Mouse (Mus musculus) spleen, adult 12 weeks (tissue): ENCODE data around the gene Creg2.
"Not testable (repeated sequence)": the region's sequence is repeated elsewhere in the genome, so short reads cannot be mapped to it uniquely, and the experiment has no call there.

ENCODE experiments used
- DNase-seq: peaks from one replicate; pipeline ENCODE4 v3.0.0; 2022; ENCODE audit warnings: low spot score

The Creg2 gene

DNA sequence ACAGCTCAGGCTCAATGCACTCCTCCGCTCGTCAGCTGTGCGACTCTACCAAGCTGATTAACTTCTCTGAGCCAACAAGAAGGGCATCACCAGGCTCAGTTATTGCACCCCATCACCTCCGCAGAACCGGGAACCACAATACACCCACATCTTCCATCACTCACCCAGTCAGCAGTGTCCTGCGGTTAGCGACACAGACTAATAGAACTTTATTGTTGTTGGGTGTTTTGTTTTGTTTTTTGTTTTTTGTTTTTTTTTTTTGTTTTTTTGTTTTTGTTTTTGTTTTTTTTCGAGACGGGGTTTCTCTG is at the start of gene Creg2:
Creg2 (minus strand) TSS at position 234 of the 308 bp plus-strand sequence.
- no peak for DNase-seq

DNA sequence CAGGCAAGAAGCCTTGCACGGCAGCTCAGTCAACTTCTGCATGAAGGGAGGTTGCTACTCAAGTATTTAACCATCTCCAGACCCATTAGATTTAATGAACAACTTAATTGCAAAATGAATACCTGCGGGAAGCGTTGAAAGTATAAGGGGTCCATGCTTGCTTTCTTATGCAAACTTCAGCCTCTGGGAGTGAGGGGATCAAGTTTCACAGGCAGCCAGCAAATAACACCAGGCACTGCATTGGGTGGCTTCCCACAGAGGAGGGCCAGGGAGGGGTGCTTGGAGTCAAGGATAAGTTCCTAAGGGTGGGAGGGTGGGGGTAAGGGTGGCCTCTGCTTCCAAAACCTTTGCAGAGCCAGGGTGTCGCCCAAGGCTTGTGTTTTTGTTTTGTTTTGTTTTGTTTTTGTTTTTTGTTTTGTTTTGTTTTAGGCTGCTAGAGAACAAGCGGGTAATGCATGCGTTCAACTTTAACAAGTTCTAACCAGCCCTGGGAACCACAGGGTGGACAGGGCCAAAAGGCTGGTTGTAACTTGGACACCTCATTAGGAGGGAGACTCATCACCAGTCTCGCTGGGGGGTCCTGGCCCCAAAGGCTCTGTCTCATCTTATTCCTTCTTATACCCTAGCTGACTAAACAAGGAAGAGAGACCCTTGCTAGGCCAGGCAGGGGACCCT is 49.5 kb upstream of the Creg2 start:
- DNase-seq = no peak

DNA sequence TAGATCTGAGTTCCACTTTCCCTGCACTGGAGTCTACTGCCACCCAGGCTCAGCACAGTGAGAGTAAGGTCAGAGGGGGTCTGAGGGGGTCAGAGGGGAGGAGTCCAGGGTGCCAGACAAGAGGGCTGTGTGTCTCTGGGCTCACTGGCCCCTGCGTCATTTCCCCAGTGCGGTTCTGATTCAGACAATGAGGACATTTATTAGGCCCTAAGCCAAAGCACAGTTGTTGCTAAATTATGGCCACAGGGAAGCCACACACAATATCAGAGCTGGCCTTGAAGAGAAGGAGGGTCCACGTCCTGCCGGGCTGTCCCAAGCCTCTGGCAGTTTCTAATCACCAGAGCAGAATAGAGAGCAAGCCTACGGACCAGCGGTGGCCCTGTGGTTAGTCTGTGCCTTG is 47.2 kb upstream of the Creg2 start:
- no peak for DNase-seq

DNA sequence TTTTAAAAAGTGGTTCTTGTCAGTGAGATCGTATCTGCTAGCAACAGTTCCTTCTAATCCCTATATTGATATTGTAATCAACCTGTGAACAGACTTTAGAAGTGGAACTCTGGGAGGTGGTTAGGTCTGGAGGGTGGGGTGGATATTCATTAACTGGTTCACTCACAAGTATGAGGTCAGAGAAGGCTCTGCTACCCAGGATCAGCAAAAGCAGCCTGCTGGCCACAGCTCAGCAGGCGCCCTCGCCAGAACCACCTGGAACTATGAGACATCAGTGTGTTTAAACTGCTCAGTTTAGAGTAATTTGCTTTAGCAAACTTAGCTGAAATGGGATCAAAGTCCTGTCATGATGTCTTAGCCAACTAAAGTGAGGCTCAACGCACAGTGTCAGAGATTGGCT is 43.9 kb upstream of the Creg2 start:
- no peak for DNase-seq

DNA sequence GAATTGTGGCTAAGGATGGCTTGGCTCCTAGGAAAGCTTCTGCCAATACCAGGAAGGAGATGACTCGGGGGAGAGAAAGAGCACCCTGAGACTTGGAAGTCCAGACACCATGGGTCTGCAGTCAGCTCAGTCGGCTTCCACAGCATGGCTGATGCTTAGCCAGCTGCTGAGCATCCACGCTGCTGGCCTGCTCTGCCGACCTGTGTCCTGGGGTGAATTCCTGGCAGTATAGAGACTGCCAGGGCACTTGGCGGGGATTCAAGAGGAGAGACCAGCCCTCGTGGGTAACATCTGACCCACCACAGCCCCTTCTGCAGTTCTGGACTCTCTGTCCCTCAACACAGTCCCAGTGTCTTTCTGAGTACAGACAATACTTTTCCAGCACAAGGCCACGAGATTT is 43.5 kb upstream of the Creg2 start:
- no peak for DNase-seq

DNA sequence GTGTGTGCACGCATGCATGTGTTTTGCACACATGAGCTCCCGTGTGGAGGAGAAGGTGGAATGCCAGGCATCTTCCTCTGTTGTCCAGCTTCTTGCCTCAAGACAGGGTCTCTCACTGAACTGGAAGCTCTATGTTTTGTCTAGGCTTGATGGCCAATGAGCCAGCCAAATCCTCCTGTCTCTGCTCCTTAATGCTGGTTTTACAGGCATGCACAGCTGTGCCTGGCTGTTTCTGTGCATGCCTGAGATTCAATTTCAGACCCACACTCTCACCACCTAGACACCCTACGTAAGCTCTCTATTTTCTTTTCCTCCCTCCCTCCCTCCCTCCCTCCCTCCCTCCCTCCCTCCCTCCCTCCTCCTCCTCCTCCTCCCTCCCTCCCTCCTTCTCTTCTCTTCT is 40.7 kb upstream of the Creg2 start:
- DNase-seq = no peak

DNA sequence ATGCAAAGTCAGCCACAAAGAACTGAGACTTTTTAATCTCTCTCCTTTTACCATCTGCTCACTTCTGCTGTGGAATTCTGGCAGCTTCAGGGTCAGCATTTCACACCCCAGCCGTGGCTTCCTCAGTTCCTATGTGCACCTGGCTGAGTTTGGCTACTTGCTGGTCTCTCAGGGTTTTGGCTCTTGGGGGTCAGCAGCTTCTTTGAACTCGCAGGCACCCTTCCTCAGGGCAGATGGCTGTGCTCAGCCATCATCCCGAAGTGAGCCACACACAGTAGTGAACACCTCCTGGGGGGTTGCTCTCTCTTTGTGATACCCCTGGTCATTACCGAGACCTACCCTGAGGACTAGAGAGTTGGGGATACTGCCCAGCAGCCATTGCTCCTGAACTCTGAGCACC is 39.8 kb upstream of the Creg2 start:
- DNase-seq = no peak

DNA sequence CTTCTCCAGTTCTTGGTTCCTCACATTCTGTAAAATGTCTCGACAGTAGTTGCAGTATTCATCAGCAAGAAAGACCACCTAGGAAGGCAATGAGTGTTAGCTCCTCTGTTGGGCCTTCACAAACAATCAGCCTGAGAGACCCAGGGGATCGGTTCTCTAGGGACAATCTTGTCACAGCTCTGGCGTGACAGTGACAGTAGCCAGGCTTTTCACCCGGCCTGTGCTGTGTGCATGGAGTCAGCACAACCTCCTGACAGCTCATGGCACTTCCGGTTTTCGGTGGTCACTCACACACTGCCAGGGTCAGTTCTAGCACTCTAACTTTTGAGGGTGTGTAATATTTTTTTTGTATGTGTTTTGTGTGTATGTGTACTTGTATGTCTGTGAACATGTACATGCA is 37.3 kb upstream of the Creg2 start:
- no peak for DNase-seq

DNA sequence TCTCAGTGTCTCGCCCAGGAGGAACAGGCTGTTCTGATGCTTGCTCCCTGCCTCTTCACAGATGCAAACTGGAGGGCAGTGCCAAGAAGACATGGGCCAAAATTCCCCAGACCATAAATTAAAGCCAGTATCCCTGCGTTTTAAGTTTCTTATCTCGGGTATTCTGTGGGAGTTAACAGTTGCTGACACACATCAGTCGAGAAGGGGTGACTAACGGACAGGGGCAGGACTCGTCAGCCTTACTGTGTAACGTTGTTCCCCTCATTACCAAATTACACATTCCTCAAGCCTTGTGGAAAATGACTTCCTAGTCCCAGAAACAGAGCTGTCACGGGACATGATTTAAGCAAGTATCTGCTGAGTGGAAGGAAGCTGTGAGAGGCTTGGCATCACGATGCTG is 36.0 kb upstream of the Creg2 start:
- DNase-seq = no peak

DNA sequence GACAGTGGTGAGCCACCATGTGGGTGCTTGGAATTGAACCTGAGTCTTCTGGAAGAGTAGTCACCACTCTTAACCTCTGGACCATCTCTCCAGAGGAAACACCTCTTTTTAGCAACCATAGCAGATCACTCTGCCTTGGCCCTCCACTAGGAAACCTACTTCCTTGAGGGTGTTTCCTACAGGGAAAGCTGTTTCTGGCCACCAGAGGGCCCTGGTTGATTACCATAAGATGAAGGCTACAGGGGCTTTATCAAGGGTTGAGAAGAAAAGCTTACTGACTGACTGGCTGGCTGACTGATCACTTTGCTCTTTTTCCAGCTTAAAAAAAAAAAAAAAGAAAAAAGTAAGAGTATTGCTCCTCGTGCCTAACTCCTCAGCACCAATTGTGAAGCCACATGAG is 34.6 kb upstream of the Creg2 start:
- DNase-seq = no peak

DNA sequence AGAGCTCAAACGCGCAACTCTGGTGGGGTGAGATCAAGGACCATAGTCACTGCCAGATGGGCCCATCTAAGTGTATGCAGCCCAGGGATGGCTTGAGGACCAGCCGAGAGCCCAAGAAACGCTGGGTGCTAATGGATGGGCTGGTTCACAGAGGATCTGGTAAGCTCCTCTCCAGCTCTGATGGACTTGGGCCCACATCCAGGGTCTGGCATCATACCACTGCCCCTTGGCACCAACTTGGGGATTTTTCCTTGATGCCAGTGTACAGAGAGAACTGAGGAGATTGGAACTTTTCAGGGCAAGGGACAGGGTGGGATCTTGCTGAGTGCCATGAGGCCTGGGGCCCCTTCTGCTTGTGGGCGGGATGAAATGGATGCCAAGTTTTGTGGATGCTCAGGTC is 30.4 kb upstream of the Creg2 start:
- DNase-seq = no peak

DNA sequence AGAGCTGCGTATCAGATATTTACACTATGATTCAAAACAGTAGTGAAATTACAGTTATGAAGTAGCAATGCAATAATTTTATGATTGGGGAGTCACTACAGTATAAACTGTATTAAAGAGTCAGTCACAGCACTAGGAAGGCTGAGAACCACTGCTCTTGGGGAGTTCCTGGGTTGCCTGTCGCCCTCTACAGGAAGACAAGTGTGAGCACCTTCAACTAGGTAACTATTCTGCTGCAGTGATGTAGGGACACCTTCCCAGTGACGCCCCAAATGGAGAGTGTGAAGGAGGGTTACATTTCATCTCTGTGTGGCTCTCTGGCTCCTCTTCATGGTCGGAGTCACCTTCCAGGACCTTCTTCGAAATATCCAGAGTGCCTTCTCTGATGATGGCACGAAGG is 29.3 kb upstream of the Creg2 start:
- DNase-seq = no peak

DNA sequence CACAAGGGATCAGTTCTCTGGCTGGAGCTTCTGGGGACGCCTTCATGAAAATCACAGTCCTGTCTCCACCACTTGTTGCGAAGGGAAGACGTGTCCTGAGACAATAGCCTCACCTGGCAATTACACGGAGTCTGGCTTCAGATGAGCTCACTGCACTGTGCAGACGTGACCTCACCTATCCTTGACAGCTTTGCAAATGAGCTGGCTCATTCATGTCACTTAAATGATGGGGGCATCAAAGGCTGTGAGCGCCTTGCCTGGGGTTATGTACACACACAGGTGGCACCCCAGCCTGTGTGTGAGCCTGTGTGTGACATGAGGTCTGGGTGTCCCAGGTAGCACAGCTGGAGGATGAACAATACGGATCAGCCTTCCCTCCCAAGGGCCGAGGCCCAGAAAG is 27.6 kb upstream of the Creg2 start:
- DNase-seq = no peak

DNA sequence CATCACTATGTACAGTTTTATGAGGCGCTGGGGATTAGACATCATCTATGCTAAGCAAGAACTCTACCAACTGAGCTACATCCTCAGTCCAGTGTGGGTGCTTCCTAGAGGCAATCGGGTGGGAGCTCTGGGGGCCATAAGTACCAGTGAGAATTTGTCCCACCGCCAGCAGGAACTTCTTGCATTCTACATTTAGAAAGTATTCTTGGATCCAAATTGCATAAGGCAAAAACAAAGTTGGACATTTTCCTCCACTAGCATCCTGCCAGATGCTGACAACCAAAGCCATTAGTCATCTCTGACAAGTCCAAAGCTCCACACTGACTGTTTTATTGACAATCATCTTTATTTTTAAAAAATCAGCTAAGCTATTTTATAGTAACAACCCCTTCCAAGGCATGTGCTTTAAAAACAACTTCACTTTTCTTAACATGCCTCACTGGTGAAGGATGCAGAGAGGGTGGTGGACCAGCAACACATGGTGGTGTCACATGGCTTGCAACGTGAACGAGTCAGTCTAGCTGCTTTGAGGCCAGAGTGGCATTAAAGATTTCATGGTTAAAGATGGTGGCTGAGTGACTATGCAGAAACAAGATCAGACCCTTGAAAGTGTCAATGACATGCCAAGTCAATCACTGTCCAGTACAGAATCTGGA is 25.1 kb upstream of the Creg2 start:
- no peak for DNase-seq

DNA sequence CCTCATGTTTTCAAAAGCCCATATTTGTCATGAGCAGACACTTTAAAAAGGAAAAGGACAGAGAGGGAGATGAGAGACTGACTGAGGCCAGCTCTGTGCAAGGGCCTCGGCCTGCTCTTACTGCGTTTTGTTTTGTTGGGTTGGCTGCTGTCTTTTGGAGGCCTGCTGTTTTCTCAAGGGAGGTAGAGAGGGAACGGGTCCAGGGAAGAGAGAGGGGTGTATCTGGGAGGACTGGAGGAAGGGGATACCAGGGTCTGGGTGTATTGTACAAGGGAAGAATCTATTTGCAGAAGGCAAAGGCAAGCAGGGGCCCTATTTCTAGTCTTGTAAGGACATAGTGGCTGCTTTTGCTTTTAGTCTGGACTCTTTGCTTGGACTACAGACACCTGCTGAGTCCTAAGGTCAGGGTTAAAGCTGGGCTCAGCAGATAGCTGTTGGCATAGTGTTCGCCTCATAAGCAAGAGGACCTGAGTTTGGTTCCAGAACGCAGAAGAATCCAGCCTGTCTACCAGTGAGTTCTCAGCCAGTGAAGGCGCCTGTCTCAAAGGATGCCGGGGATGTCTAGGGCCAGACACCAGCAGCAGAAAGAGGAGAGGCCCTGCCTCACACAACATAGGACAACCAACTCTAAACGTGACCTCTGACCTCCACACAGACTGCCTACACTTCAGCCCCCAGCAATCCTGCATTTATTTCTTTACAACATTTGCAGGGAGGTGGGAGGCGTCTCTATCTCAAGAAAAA is 21.3 kb upstream of the Creg2 start:
- no peak for DNase-seq

DNA sequence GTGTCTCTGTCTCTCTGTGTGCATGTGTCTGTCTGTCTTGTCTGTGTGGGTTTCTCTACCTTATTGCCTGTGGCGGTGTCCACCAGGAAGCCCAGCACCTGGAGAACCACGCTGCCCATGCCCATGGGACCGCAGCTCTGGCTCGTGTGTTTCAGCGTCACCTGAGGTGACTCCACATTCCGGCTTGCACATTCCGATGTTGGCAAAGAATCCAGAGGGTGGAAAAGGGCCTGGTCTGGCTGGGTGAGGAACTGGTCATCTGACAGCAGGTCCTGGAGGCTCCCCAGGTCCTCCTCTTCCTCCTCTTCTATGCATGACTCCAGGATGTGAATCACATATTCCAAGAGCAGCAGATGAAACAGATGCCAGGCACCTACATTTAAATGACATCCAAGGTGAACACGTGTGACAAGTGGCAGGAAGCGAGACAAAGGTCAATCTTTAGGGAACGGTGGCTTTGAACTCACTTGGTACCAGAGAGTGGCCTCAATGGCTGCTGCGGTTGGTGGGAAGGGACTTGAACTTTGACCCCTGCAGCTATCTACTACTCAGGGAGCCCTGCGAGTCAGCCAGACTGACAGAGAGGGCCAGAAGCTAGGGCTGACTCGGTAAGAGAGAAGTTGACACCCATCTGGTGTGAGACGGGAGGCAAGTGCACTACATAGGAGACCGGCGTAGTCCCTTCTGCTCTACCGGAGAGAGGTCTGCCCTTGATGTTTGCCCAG is 19.1 kb upstream of the Creg2 start:
- no peak for DNase-seq

DNA sequence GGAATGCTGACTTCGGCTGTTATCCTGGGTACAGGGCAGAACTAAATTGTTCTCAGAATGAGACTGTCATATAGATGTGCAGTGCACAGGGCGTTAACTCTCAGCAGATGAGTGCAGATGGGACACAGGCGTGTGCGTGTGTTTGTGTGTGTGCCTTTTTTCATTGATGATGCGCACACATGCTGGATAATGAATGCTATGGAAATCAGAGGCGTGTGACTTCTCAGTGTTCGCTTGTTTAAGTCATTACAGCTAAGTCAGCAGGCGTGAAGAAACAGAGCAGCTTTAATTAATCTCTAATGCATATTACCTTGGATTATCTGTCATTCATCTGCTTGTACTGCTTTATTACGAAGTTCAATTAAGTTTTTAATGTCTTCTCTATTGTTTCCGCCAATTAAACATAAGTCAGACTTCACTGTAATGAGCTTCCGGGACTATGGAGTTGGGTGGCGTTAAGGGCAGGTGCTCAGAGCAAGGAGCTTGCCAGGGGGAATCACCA is 15.5 kb upstream of the Creg2 start:
- DNase-seq = no peak

DNA sequence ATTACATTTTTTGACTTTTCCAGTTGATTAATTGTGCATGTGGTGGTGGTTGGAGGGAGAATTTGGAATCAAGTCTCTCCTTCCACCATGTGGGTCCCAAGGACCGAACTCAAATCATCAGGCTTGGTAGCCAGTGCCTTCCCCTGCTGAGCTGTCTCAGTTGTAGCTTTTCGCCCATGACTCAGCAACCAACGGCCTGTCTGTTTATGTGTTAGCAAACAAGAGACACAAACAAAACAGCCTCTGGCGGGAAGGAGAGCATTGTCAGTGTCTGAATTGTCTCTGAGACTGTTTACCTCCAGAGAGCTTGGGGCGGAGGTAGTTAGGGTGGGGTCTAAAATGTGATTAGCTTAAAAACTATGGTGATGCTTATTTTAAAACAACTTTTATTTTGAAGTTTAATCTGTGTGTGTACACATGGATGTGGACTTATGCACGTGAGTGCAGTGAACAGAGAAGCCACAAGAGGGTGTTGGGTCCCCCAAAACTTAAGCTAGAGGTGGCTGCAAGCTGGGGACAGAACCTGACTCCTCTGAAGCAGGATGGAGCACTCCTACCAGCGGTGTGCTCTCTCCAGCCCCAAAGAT is 12.9 kb upstream of the Creg2 start:
- DNase-seq = no peak

DNA sequence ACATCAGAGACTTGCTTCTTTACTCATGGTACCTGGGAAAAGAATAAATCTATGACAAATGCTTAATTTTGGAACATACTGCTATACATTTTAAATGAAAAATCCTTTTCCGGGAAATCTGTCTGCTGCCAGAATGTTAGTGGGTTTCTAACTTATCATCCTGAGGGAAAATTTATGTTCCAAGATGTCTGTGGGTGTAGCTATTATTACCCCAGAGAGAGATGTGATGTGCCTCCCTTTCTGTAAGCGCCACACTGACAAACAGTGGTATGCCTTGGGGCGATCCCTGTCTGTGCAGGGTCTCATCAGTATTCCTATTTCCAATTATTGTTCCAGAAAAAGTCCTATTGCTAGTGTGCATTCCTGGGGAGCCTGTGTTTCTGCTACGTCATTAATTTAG is 11.8 kb upstream of the Creg2 start:
- DNase-seq = no peak

DNA sequence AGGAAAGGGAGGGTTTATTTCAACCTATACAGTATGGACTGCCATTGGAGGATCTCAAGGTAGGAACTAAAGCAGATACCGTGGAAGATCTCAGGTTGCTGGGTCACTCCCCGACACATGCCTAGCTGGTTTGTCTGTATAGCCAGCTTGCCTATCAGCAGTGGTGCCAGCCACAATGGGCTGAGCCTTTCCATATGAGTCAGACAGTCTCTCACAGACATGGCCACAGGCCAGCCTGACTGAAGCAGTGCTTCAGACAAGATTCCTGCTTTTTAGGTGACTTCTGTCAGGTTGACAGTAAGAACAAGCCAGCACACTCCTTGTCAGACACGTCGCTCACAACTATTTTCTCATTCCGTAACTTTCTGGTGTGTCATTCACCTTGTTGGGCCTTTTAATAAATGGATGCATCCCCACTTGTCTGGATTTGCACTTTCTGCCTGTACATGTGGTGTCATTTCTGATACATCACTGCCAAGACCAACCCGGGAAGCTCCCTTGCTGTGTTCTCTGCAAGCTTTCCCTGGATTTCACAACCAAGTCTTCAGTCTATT is 5.8 kb upstream of the Creg2 start:
- DNase-seq = no peak

DNA sequence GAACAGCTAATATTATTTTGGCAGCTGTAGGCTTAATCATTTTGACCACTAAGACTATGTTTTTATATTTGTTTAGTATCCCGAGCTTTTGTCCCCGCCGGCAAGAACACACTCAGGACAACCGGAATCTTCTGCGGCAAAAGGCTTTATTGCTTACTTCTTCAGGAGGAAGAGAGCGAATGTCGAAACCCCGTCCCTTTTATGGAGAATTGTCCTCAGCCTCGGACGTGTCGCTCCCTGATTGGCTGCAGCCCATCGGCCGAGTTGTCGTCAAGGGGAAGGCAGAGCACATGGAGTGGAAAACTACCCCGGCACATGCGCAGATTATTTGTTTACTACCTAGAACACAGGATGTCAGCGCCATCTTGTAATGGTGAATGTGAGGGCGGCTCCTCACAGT is 3.6 kb upstream of the Creg2 start:
- not testable (repeated sequence) for DNase-seq

DNA sequence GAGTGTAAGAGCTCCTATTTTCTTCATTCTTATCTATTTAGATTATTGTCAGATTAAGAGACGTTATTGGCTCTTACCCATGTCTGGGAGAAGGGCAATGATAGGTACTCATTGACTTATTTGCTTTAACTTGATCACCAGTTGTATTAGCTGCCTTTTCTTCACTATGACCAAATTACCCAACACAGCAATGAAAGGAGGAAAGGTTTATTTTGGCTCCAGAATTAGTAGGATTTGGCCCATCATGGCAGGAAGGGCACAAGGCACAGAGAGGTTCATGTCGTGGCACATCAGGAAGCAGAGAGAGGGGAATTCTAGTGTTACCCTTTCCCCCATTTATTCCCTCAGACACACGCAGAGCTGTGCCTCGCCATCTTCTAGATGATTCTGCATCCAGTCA is 1.8 kb upstream of the Creg2 start:
- no peak for DNase-seq
